Mouse (Mus musculus): ENCODE data around the gene Cav1.

DNA sequence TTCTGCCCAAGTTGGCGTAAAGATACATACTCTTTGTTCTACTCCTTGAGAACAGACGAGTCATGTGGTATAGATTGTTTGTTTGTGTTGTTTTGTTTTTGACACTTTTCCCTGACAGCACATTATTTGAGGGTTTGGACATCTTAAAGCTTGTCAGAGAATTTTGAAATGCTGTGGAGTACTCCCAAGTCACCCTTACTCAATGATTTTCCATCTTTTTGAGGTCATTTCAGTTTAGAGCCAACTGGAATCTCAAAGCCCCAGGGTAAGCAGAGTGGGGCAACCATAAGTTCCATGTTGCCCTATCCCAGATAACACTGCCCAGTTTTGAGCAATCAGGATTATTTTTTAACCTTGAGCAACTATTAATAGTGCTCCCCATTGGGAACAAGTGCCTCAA lies 8.1 kb downstream of the Cav1 start:
- TF ChIP-seq CTCF (IDR thresholded peaks at IDR 0.05) (no peak), EP300 (IDR thresholded peaks at IDR 0.05) (no peak)

Data from lung, postnatal 0 days (tissue).